Mouse (Mus musculus): Measurements from ENCODE around the gene Dnah8.

DNA sequence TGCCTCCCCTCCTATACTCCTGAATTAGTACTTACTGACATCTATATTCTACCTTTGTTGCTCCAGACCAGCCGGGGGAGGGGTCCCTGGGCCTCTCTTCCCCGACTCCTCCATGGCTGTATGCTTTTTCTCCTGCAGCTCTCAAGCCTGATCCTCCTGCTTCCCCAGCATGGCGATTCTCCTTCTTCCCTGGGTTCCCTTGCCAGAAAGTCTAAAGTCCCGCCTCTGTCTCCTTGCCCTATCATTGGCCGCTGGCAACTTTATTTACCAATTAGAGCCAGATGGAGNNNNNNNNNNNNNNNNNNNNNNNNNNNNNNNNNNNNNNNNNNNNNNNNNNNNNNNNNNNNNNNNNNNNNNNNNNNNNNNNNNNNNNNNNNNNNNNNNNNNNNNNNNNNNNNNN is 40.7 kb downstream of the Dnah8 start:
- TF ChIP-seq FLI1 (IDR thresholded peaks at IDR 0.05; ENCODE audit: low read length) (no peak), GATA1 (IDR thresholded peaks at IDR 0.05; ENCODE audit: borderline replicate concordance, low read length) (no peak)

Measured in megakaryocyte, embryonic 14.5 days (primary cell).